Mouse (Mus musculus): ENCODE results near the gene Bahcc1.

- TF ChIP-seq CTCF (conservative IDR thresholded peaks at IDR 0.05; ENCODE audit: low read length) (no peak), POU5F1 (IDR thresholded peaks at IDR 0.05; ENCODE audit: borderline replicate concordance, low read length) (no peak), NANOG (IDR thresholded peaks at IDR 0.05; ENCODE audit: borderline replicate concordance, low read length) (no peak)
Measured at GRCm38 (mm10) chr11:120304350-120304694, 71.6 kb downstream of the Bahcc1 start.

All from E14TG2a.4 (cell line).